Mouse (Mus musculus) intestine, embryonic 14.5 days (tissue): ENCODE measurements around the gene Pigw. TPM values are rescaled to one million over a fixed set of nuclear protein-coding genes. Genes with fewer than 3 reads are reported as not detected.
A peak's percentile ranks its signal among the peaks of the same experiment; 100 is the strongest.

Experiments used
- ATAC-seq: fragments of 200-750 bp; cut with Nextera tagmentation; replicated peaks from 2 replicates; pipeline ENCODE4 v1.8.0; 2017; ENCODE audit warnings: low read depth, moderate number of reproducible peaks, moderate TSS enrichment, moderate library complexity; ENCODE audit not compliant: low FRiP score, low TSS enrichment
- DNase-seq: peaks from one replicate; pipeline ENCODE4 v3.0.0-alpha.2; 2018; ENCODE audit warnings: low spot score
- H3K27ac ChIP-seq: fragments of 300-500 bp; sonication (generic); 2 replicates; pipeline ENCODE4 v1.5.1; 2014; ENCODE audit warnings: low read depth, mild to moderate bottlenecking, control low read depth
- H3K27me3 ChIP-seq: fragments of 300-500 bp; sonication (generic); replicated peaks from 2 replicates; pipeline ENCODE4 v1.6.1; 2014; ENCODE audit warnings: low read length, control low read depth; ENCODE audit not compliant: control insufficient read depth, insufficient read depth
- H3K36me3 ChIP-seq: fragments of 300-500 bp; sonication (generic); 2 replicates; pipeline ENCODE4 v1.6.1; 2014; ENCODE audit warnings: low read length, control low read depth; ENCODE audit not compliant: control insufficient read depth, insufficient read depth
- H3K4me1 ChIP-seq: fragments of 300-500 bp; sonication (generic); replicated peaks from 2 replicates; pipeline ENCODE4 v1.6.1; 2014; ENCODE audit warnings: low read length, control low read depth, mixed read lengths; ENCODE audit not compliant: control insufficient read depth, insufficient read depth
- H3K4me2 ChIP-seq: fragments of 300-500 bp; sonication (generic); 2 replicates; pipeline ENCODE4 v1.6.1; 2014; ENCODE audit warnings: low read length
- H3K4me3 ChIP-seq: fragments of 300-500 bp; sonication (generic); 2 replicates; pipeline ENCODE4 v1.5.1; 2014; ENCODE audit warnings: low read depth, low read length, control low read depth, mixed read lengths
- H3K9ac ChIP-seq: fragments of 300-500 bp; sonication (generic); 2 replicates; pipeline ENCODE4 v1.6.1; 2014; ENCODE audit warnings: mild to moderate bottlenecking, low read length
- H3K9me3 ChIP-seq: fragments of 300-500 bp; sonication (generic); 2 replicates; pipeline ENCODE4 v1.6.1; 2016; ENCODE audit warnings: low read length, control low read depth; ENCODE audit not compliant: control insufficient read depth
- WGBS: fragments of 180-500 bp; shearing (Covaris S2); extraction: QIAGEN DNeasy Blood & Tissue Kit; methylation state at CpG from one replicate; pipeline ENCODE4 v1.1.7; 2014; 5-methylcytosine and 5-hydroxymethylcytosine counted together
- polyA plus RNA-seq: library from polyadenylated mRNA; unstranded; fragments of >200 nt; fragmentation: Nextera tagmentation; extraction: Ambion mirVana; gene quantifications from 2 replicates; pipeline ENCODE4 v1.2.1, GENCODE M21; 2014

Pigw gene
- polyA plus RNA-seq, 1 experiment from 2014 or later: 4.0 TPM

GRCm38 (mm10) chr11:84910411-84910810 lies 30.3 kb upstream of the Pigw start:
- H3K36me3 ChIP-seq: peaks cover 83% of the 10 kb centered on the region
- DNase-seq: no peak

GRCm38 (mm10) chr11:84908480-84908879 lies 28.4 kb upstream of the Pigw start:
- DNase-seq (no peak), ATAC-seq (no peak)
- H3K4me2 ChIP-seq: no peak overlapping the region
- H3K4me1 ChIP-seq: no peaks in the 10 kb centered on the region
- H3K27me3 ChIP-seq: no peaks in the 10 kb centered on the region
- H3K9me3 ChIP-seq: no peaks in the 10 kb centered on the region
- H3K36me3 ChIP-seq: peaks cover 96% of the 10 kb centered on the region
- 86% methylated on average over 6 of the region's 6 CpGs for WGBS
- H3K4me3 ChIP-seq: no peak overlapping the region
- no peak overlapping the region for H3K9ac ChIP-seq
- H3K27ac ChIP-seq: no peak overlapping the region

More at GRCm38 (mm10) chr11:84910411-84910810, 30.3 kb upstream of the Pigw start:
- no peak overlapping the region for H3K4me3 ChIP-seq
- H3K4me2 ChIP-seq: no peak overlapping the region
- H3K27ac ChIP-seq: no peak overlapping the region
- no peaks in the 10 kb centered on the region for H3K27me3 ChIP-seq
- H3K9me3 ChIP-seq: no peaks in the 10 kb centered on the region
- 75% methylated on average over 4 of the region's 4 CpGs for WGBS
- H3K4me1 ChIP-seq: 0 out of 2 replicates have a peak, but pooled peaks cover 3% of the 10 kb centered on the region
- ATAC-seq: no peak
- H3K9ac ChIP-seq: no peak overlapping the region

- no peaks in the 10 kb centered on the region for H3K27me3 ChIP-seq
- no peak overlapping the region for H3K9ac ChIP-seq
- no peak overlapping the region for H3K27ac ChIP-seq
- peaks cover 97% of the 10 kb centered on the region for H3K36me3 ChIP-seq
- 79% methylated on average over 3 of the region's 3 CpGs for WGBS
- no peak overlapping the region for H3K4me3 ChIP-seq
- DNase-seq (no peak), ATAC-seq (no peak)
- H3K9me3 ChIP-seq: no peaks in the 10 kb centered on the region
- H3K4me1 ChIP-seq: no peaks in the 10 kb centered on the region
- H3K4me2 ChIP-seq: no peak overlapping the region
These were observed 27.0 kb upstream of the Pigw start for GRCm38 (mm10) chr11:84907081-84907480.

- H3K9ac ChIP-seq: no peak overlapping the region
- H3K36me3 ChIP-seq: peaks cover 99% of the 10 kb centered on the region
- no peak overlapping the region for H3K27ac ChIP-seq
- DNase-seq: no peak
- no peak overlapping the region for H3K4me2 ChIP-seq
- ATAC-seq: no peak
- no peak overlapping the region for H3K4me3 ChIP-seq
- no peaks in the 10 kb centered on the region for H3K9me3 ChIP-seq
- H3K27me3 ChIP-seq: no peaks in the 10 kb centered on the region
- 88% methylated on average over 9 of the region's 9 CpGs for WGBS
- no peaks in the 10 kb centered on the region for H3K4me1 ChIP-seq
These were observed 24.6 kb upstream of the Pigw start for GRCm38 (mm10) chr11:84904597-84905144.

GRCm38 (mm10) chr11:84893113-84893512 lies 13.0 kb upstream of the Pigw start:
- ATAC-seq (no peak), DNase-seq (no peak)
- H3K36me3 ChIP-seq: peaks cover 65% of the 10 kb centered on the region
- H3K4me1 ChIP-seq: no peaks in the 10 kb centered on the region
- no peak overlapping the region for H3K4me2 ChIP-seq
- no peaks in the 10 kb centered on the region for H3K27me3 ChIP-seq
- H3K27ac ChIP-seq: no peak overlapping the region
- H3K4me3 ChIP-seq: no peak overlapping the region
- H3K9ac ChIP-seq: no peak overlapping the region
- H3K9me3 ChIP-seq: no peaks in the 10 kb centered on the region
- WGBS: 92% methylated on average over 15 of the region's 15 CpGs

- Histone ChIP-seq H3K4me3 (no peak overlapping the region), H3K9ac (no peak overlapping the region), H3K27me3 (no peaks in the 10 kb centered on the region), H3K4me1 (no peaks in the 10 kb centered on the region), H3K27ac (no peak overlapping the region), H3K9me3 (no peaks in the 10 kb centered on the region), H3K4me2 (no peak overlapping the region), H3K36me3 (peaks cover 59% of the 10 kb centered on the region)
- ATAC-seq (no peak), DNase-seq (no peak)
- 91% methylated on average over 7 of the region's 7 CpGs for WGBS
These were observed 11.6 kb upstream of the Pigw start for GRCm38 (mm10) chr11:84891705-84892104.

GRCm38 (mm10) chr11:84889492-84889891 lies 9.4 kb upstream of the Pigw start:
- Histone ChIP-seq H3K36me3 (peaks cover 64% of the 10 kb centered on the region), H3K9ac (no peak overlapping the region), H3K9me3 (no peaks in the 10 kb centered on the region), H3K27ac (no peak overlapping the region), H3K4me1 (no peaks in the 10 kb centered on the region), H3K4me2 (no peak overlapping the region), H3K27me3 (no peaks in the 10 kb centered on the region), H3K4me3 (no peak overlapping the region)
- DNase-seq: no peak
- ATAC-seq: no peak
- WGBS: 91% methylated on average over 2 of the region's 2 CpGs

GRCm38 (mm10) chr11:84888025-84888424 lies 7.9 kb upstream of the Pigw start:
- Histone ChIP-seq H3K27ac (no peak overlapping the region), H3K27me3 (no peaks in the 10 kb centered on the region), H3K4me2 (no peak overlapping the region), H3K9me3 (no peaks in the 10 kb centered on the region), H3K4me3 (no peak overlapping the region), H3K4me1 (no peaks in the 10 kb centered on the region), H3K36me3 (peaks cover 70% of the 10 kb centered on the region), H3K9ac (no peak overlapping the region)
- 97% methylated on average over 8 of the region's 8 CpGs for WGBS
- DNase-seq: no peak
- ATAC-seq: no peak

GRCm38 (mm10) chr11:84886767-84887511 lies 6.9 kb upstream of the Pigw start:
- Histone ChIP-seq H3K27me3 (no peaks in the 10 kb centered on the region), H3K27ac (peak overlapping the region; percentile 59), H3K36me3 (peaks cover 59% of the 10 kb centered on the region), H3K9ac (no peak overlapping the region), H3K4me1 (no peaks in the 10 kb centered on the region), H3K9me3 (no peaks in the 10 kb centered on the region), H3K4me3 (no peak overlapping the region), H3K4me2 (no peak overlapping the region)
- 82% methylated on average over 11 of the region's 11 CpGs for WGBS
- no peak for DNase-seq
- no peak for ATAC-seq
